Mouse (Mus musculus): Measurements from ENCODE around the gene Calca. TPM values are rescaled to one million over a fixed set of nuclear protein-coding genes. Genes with fewer than 3 reads are reported as not detected.
"Not testable (repeated sequence)": the region's sequence is repeated elsewhere in the genome, so short reads cannot be mapped to it uniquely, and the experiment has no call there.

Calca gene
- polyA plus RNA-seq, 1 experiment = 8.6 TPM

GRCm38 (mm10) chr7:114634386-114634785 is 1.8 kb downstream of the Calca start:
- Histone ChIP-seq H3K4me3 (ENCODE audit: control insufficient read depth, insufficient read depth, low read length) (no peak overlapping the region), H3K27ac (ENCODE audit: control insufficient read depth, insufficient read depth, low read length) (no peak overlapping the region), H3K36me3 (ENCODE audit: control insufficient read depth, insufficient read depth, low read length) (no peaks in the 10 kb centered on the region), H3K27me3 (ENCODE audit: control insufficient read depth, insufficient read depth, low read length) (peaks cover 6% of the 10 kb centered on the region; the same call in 1 of the 2 replicates), H3K4me1 (replicated peaks; ENCODE audit: control insufficient read depth, insufficient read depth, low read length) (0 out of 2 replicates have a peak, but pooled peaks cover 3% of the 10 kb centered on the region)
- DNase-seq = no peak
- 61% methylated on average over 7 of the region's 7 CpGs for WGBS
- TF ChIP-seq POLR2A (IDR thresholded peaks at IDR 0.05; ENCODE audit: control insufficient read depth, extremely low read depth, insufficient read depth, low read length, poor library complexity) = no peak
- TF ChIP-seq CTCF (IDR thresholded peaks at IDR 0.05; ENCODE audit: borderline replicate concordance, control insufficient read depth, extremely low read depth, insufficient read depth, low read length, poor library complexity) = no peak

- TF ChIP-seq POLR2A (IDR thresholded peaks at IDR 0.05; ENCODE audit: control insufficient read depth, extremely low read depth, insufficient read depth, low read length, poor library complexity) = no peak
- TF ChIP-seq CTCF (IDR thresholded peaks at IDR 0.05; ENCODE audit: borderline replicate concordance, control insufficient read depth, extremely low read depth, insufficient read depth, low read length, poor library complexity) = no peak
- Histone ChIP-seq H3K27me3 (ENCODE audit: control insufficient read depth, insufficient read depth, low read length) (no peaks in the 10 kb centered on the region), H3K4me3 (ENCODE audit: control insufficient read depth, insufficient read depth, low read length) (no peak overlapping the region), H3K36me3 (ENCODE audit: control insufficient read depth, insufficient read depth, low read length) (no peaks in the 10 kb centered on the region), H3K4me1 (replicated peaks; ENCODE audit: control insufficient read depth, insufficient read depth, low read length) (no peaks in the 10 kb centered on the region), H3K27ac (ENCODE audit: control insufficient read depth, insufficient read depth, low read length) (no peak overlapping the region)
- no peak for DNase-seq
- WGBS = over 99% methylated on average over 3 of the region's 3 CpGs
Observed at GRCm38 (mm10) chr7:114625966-114626365, 10.2 kb downstream of the Calca start.

GRCm38 (mm10) chr7:114616759-114617158 is 19.4 kb downstream of the Calca start:
- WGBS = 25% methylated on average over 6 of the region's 6 CpGs
- Histone ChIP-seq H3K27me3 (ENCODE audit: control insufficient read depth, insufficient read depth, low read length) (no peaks in the 10 kb centered on the region), H3K4me1 (replicated peaks; ENCODE audit: control insufficient read depth, insufficient read depth, low read length) (no peaks in the 10 kb centered on the region), H3K4me3 (ENCODE audit: control insufficient read depth, insufficient read depth, low read length) (no peak overlapping the region), H3K27ac (ENCODE audit: control insufficient read depth, insufficient read depth, low read length) (no peak overlapping the region), H3K36me3 (ENCODE audit: control insufficient read depth, insufficient read depth, low read length) (no peaks in the 10 kb centered on the region)
- TF ChIP-seq POLR2A (IDR thresholded peaks at IDR 0.05; ENCODE audit: control insufficient read depth, extremely low read depth, insufficient read depth, low read length, poor library complexity) = no peak
- no peak for TF ChIP-seq CTCF (IDR thresholded peaks at IDR 0.05; ENCODE audit: borderline replicate concordance, control insufficient read depth, extremely low read depth, insufficient read depth, low read length, poor library complexity)
- DNase-seq = no peak

GRCm38 (mm10) chr7:114594391-114594790 is 41.8 kb downstream of the Calca start:
- DNase-seq = not testable (repeated sequence)

GRCm38 (mm10) chr7:114582441-114582840 is 53.7 kb downstream of the Calca start:
- DNase-seq = no peak
- 80% methylated on average over 2 of the region's 2 CpGs for WGBS
- Histone ChIP-seq H3K4me3 (ENCODE audit: control insufficient read depth, insufficient read depth, low read length) (no peak overlapping the region), H3K36me3 (ENCODE audit: control insufficient read depth, insufficient read depth, low read length) (no peaks in the 10 kb centered on the region), H3K4me1 (replicated peaks; ENCODE audit: control insufficient read depth, insufficient read depth, low read length) (no peaks in the 10 kb centered on the region), H3K27ac (ENCODE audit: control insufficient read depth, insufficient read depth, low read length) (no peak overlapping the region), H3K27me3 (ENCODE audit: control insufficient read depth, insufficient read depth, low read length) (no peaks in the 10 kb centered on the region)
- TF ChIP-seq CTCF (IDR thresholded peaks at IDR 0.05; ENCODE audit: borderline replicate concordance, control insufficient read depth, extremely low read depth, insufficient read depth, low read length, poor library complexity) (no peak), POLR2A (IDR thresholded peaks at IDR 0.05; ENCODE audit: control insufficient read depth, extremely low read depth, insufficient read depth, low read length, poor library complexity) (no peak)

More at GRCm38 (mm10) chr7:114594391-114594790, 41.8 kb downstream of the Calca start:
- H3K4me1 ChIP-seq (replicated peaks; ENCODE audit: control insufficient read depth, insufficient read depth, low read length); H3K36me3 ChIP-seq (ENCODE audit: control insufficient read depth, insufficient read depth, low read length); H3K4me3 ChIP-seq (ENCODE audit: control insufficient read depth, insufficient read depth, low read length); H3K27ac ChIP-seq (ENCODE audit: control insufficient read depth, insufficient read depth, low read length); H3K27me3 ChIP-seq (ENCODE audit: control insufficient read depth, insufficient read depth, low read length): not testable (repeated sequence)
- WGBS = 98% methylated on average over 8 of the region's 8 CpGs

Other genes with a start within 250 kb of the Calca start
- gene Pde3b, start 221.1 kb downstream of the Calca start, polyA plus RNA-seq (2012; rRNA removed) = 12.0 and 15.2 TPM in 2 replicates
- 0.51 and 1.3 TPM in 2 replicates for gene Cyp2r1, start 73.4 kb downstream of the Calca start, polyA plus RNA-seq (2012; rRNA removed)
- gene Calcb, start 82.3 kb upstream of the Calca start, polyA plus RNA-seq (2012; rRNA removed) = 10.0 and 10.3 TPM in 2 replicates
- gene Insc, start 107.3 kb upstream of the Calca start, polyA plus RNA-seq (2012; rRNA removed) = 0.26 and 0.55 TPM in 2 replicates